Mouse (Mus musculus): ENCODE results near the gene Plcb1.

DNA sequence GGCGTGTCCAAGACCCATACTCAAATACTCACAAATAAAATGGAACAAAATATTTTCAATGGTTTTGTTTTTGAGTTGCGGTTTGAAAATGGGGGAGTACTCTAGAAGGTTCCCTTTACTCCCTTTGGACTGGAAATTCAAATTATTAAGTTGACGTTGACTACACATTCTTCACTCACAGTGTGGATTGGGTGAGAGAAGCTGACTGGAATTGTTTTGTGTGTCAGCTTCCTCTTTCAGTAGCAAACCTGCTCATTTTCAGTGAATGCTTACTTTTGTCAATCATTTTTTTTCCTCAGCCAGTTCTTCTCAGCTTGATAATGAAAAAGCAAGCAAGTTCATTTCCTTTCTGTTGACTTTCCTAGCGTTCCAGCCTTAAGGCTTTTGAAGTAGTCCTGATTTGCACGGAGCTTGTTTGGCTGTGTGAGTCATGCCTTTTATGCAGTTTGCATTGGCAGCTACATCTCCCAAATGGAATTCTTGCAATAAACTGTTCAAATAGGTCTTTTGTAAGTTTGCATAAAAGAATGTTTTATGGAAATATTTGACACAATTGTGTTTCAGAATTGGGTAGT is 306.8 kb downstream of the Plcb1 start:
- TF ChIP-seq CTCF (IDR thresholded peaks at IDR 0.05; ENCODE audit: insufficient read depth, low read length) = no peak
- TF ChIP-seq POLR2A (IDR thresholded peaks at IDR 0.05; ENCODE audit: borderline replicate concordance, extremely low read depth, low read depth, low read length) = no peak

All from lung, adult 2 months (tissue).